ENCODE assay signal across 10 mouse cellular contexts in genomic region chr19:10416889-10417288, GRCm38 (mm10). TPM values are rescaled to one million over a fixed set of nuclear protein-coding genes. Genes with fewer than 3 reads are reported as not detected.
DNase-seq lines count a peak whose midpoint lies in the region; ATAC-seq and TF ChIP-seq lines count a peak whose summit lies in the region.
"Had no signal": no experiment of that assay in that cellular context is flagged by ENCODE, and none has a peak within 500 bp of the region (broad histone marks: within the 10 kb centered on the region; RNA-seq: fewer than 3 reads in every experiment).

No protein-coding gene starts in this region.

- H3K4me3 ChIP-seq in lung, postnatal 0 days (ENCODE audit: low read depth, low read length) = no peak overlapping the region
- H3K4me3 ChIP-seq in heart, embryonic 12.5 days = no peak overlapping the region
- no peak overlapping the region for H3K4me3 ChIP-seq in forebrain, embryonic 14.5 days (ENCODE audit: low read depth, low read length)
- H3K4me3 ChIP-seq: hindbrain, embryonic 15.5 days; megakaryocyte, embryonic 14.5 days had no signal

- H3K27me3 ChIP-seq in lung, postnatal 0 days (replicated peaks; ENCODE audit: insufficient read depth, low read length) = 0 out of 2 replicates have a peak, but pooled peaks cover 2% of the 10 kb centered on the region
- peaks cover 55% of the 10 kb centered on the region for H3K27me3 ChIP-seq in heart, embryonic 12.5 days (replicated peaks)
- H3K27me3 ChIP-seq in forebrain, embryonic 14.5 days (replicated peaks; ENCODE audit: control insufficient read depth, insufficient read depth, low read length) = 0 out of 2 replicates have a peak, but pooled peaks cover 4% of the 10 kb centered on the region
- H3K27me3 ChIP-seq: hindbrain, embryonic 15.5 days had no signal

- no peaks in the 10 kb centered on the region for H3K9me3 ChIP-seq in lung, postnatal 0 days (ENCODE audit: low read length)
- H3K9me3 ChIP-seq in heart, embryonic 12.5 days (replicated peaks) = no peaks in the 10 kb centered on the region
- H3K9me3 ChIP-seq in forebrain, embryonic 14.5 days (replicated peaks; ENCODE audit: control insufficient read depth, low read length) = no peaks in the 10 kb centered on the region
- H3K9me3 ChIP-seq: hindbrain, embryonic 15.5 days; megakaryocyte, embryonic 14.5 days had no signal

- intact Hi-C loops in heart, postnatal 25 days (cut with DNase I) = no loop called here

- no peaks in the 10 kb centered on the region; the same call in 1 of the 2 replicates for H3K4me1 ChIP-seq in lung, postnatal 0 days (ENCODE audit: insufficient read depth, low read depth, low read length)
- peaks cover 41% of the 10 kb centered on the region for H3K4me1 ChIP-seq in heart, embryonic 12.5 days (replicated peaks)
- H3K4me1 ChIP-seq in forebrain, embryonic 14.5 days (ENCODE audit: control insufficient read depth, insufficient read depth, low read length) = peaks cover 8% of the 10 kb centered on the region; the same call in 1 of the 2 replicates

- 52% methylated on average over 8 of the region's 8 CpGs for WGBS in lung, postnatal 0 days
- 39% methylated on average over 8 of the region's 8 CpGs for WGBS in heart, embryonic 12.5 days
- 56% methylated on average over 8 of the region's 8 CpGs for WGBS in forebrain, embryonic 14.5 days

- TF ChIP-seq EP300 in lung, postnatal 0 days (IDR thresholded peaks at IDR 0.05) = no peak

- no peak overlapping the region for H3K27ac ChIP-seq in lung, postnatal 0 days (ENCODE audit: low read length)
- H3K27ac ChIP-seq in heart, embryonic 12.5 days (ENCODE audit: poor library complexity, severe bottlenecking) = peak overlapping the region; percentile 86
- H3K27ac ChIP-seq in forebrain, embryonic 14.5 days (ENCODE audit: low read depth, low read length) = no peak overlapping the region
- H3K27ac ChIP-seq: hindbrain, embryonic 15.5 days had no signal

- peak; percentile 50 for ATAC-seq in lung, postnatal 0 days
- ATAC-seq in heart, embryonic 12.5 days (ENCODE audit: insufficient number of reproducible peaks, low FRiP score) = peak; percentile 76
- no peak for ATAC-seq in forebrain, embryonic 14.5 days

- H3K36me3 ChIP-seq in lung, postnatal 0 days (ENCODE audit: insufficient read depth, low read length) = no peaks in the 10 kb centered on the region
- H3K36me3 ChIP-seq in heart, embryonic 12.5 days = no peaks in the 10 kb centered on the region
- no peaks in the 10 kb centered on the region for H3K36me3 ChIP-seq in forebrain, embryonic 14.5 days (ENCODE audit: control insufficient read depth, insufficient read depth, low read length)
- H3K36me3 ChIP-seq: hindbrain, embryonic 15.5 days had no signal

- DNase-seq in heart, adult 11 months = peak; percentile 98
- no peak for DNase-seq in heart, postnatal 25 days (ENCODE audit: low spot score)
- DNase-seq in lung, postnatal 0 days (ENCODE audit: low spot score) = peak; percentile 15
- no peak for DNase-seq in lung, postnatal 4 days
- DNase-seq in kidney, postnatal 4 days = peak; percentile 15 to 52
- no peak for DNase-seq in forebrain, embryonic 14.5 days (ENCODE audit: low spot score)
- DNase-seq in adrenal gland, adult 8-10 months = no peak

- no peak overlapping the region for H3K9ac ChIP-seq in lung, postnatal 0 days (replicated peaks; ENCODE audit: low read depth)
- H3K9ac ChIP-seq in heart, embryonic 12.5 days = no peak overlapping the region
- H3K9ac ChIP-seq in forebrain, embryonic 14.5 days (ENCODE audit: low read length) = no peak overlapping the region
- H3K9ac ChIP-seq: hindbrain, embryonic 15.5 days had no signal

- H3K4me2 ChIP-seq in lung, postnatal 0 days (replicated peaks; ENCODE audit: low read depth, low read length) = no peak overlapping the region
- H3K4me2 ChIP-seq in heart, embryonic 12.5 days = peak overlapping the region; percentile 45
- no peak overlapping the region for H3K4me2 ChIP-seq in forebrain, embryonic 14.5 days (ENCODE audit: low read length)
- H3K4me2 ChIP-seq: hindbrain, embryonic 15.5 days had no signal

- TF ChIP-seq CTCF in lung, postnatal 0 days (IDR thresholded peaks at IDR 0.05) = no peak

RNA-seq across cellular contexts. Expression of gene Syt7, which starts 28.0 kb away (rescaled TPM):
- 10 to 100 TPM; 45.8 to 47.0 TPM for total RNA-seq in heart, postnatal 25 days (2021)
- 1.4 and 3.0 TPM in 2 replicates for polyA plus RNA-seq in lung, postnatal 0 days (2015; fragmentation: Nextera tagmentation; extraction: Ambion mirVana)
- 0.59 and 1.3 TPM in 2 replicates for polyA plus RNA-seq in heart, embryonic 12.5 days (2016; fragmentation: Nextera tagmentation; extraction: Ambion mirVana)
- polyA plus RNA-seq in forebrain, embryonic 14.5 days (2014; fragmentation: Nextera tagmentation; extraction: Ambion mirVana) = 5.8 and 6.1 TPM in 2 replicates
- 10 to 100 TPM; 32.9 to 54.6 (median 44.5) TPM for total RNA-seq in adrenal gland, adult 8-10 months (2022)

RNA-seq across cellular contexts. Expression of gene Lrrc10b, which starts 40.4 kb away (rescaled TPM):
- total RNA-seq in heart, postnatal 25 days (2021) = 1 to 10 TPM in 1 of 2 experiments, under 1 TPM in 1; 0.75 to 1.0 TPM
- 3.7 and 3.9 TPM in 2 replicates for polyA plus RNA-seq in lung, postnatal 0 days (2015; fragmentation: Nextera tagmentation; extraction: Ambion mirVana)
- polyA plus RNA-seq in heart, embryonic 12.5 days (2016; fragmentation: Nextera tagmentation; extraction: Ambion mirVana) = 0.14 and 0.26 TPM in 2 replicates
- 0.49 and 0.76 TPM in 2 replicates for polyA plus RNA-seq in forebrain, embryonic 14.5 days (2014; fragmentation: Nextera tagmentation; extraction: Ambion mirVana)
- total RNA-seq in adrenal gland, adult 8-10 months (2022) = 1 to 10 TPM; 2.6 to 3.8 (median 3.5) TPM

Comparison
In these comparisons a context has a peak if more than half of its experiments do, and no peak if none do; other contexts are left out.
1. DNase-seq: peak in heart, adult 11 months (single experiment), lung, postnatal 0 days (single experiment) and kidney, postnatal 4 days (2 of 2); none in heart, postnatal 25 days (single experiment), lung, postnatal 4 days (0 of 2), forebrain, embryonic 14.5 days (single experiment) and adrenal gland, adult 8-10 months (single experiment).